Mouse (Mus musculus) Patski (cell line): ENCODE measurements around the gene Arhgap42. TPM values are rescaled to one million over a fixed set of nuclear protein-coding genes. Genes with fewer than 3 reads are reported as not detected.

Experiments used
- ATAC-seq: fragments of 100-300 bp; one replicate; pipeline ENCODE4 v1.8.0; 2021
- CTCF ChIA-PET: fragments of 350-600 bp; sonication (Branson Sonifier 250); formaldehyde crosslinking; loops from one replicate; lab custom pipeline; 2022; ENCODE audit warnings: inconsistent platforms; lab: Charles Lee
- POLR2A ChIA-PET: fragments of 350-600 bp; sonication (Branson Sonifier 250); formaldehyde crosslinking; loops from one replicate; lab custom pipeline; 2022; ENCODE audit warnings: antibody characterized with exemption, inconsistent platforms; lab: Charles Lee
- DNase-seq: peaks from one replicate; pipeline ENCODE4 v3.0.0-alpha.2; 2011; ENCODE audit warnings: low read depth, low spot score
- H3K27me3 ChIP-seq: fragments of 371-371 bp; one replicate; pipeline ENCODE4 v1.5.1; 2021
- CTCF ChIP-seq: fragments of 100-300 bp; IDR thresholded peaks from one replicate; pipeline ENCODE4 v1.5.1; 2021
- in situ Hi-C: fragments of 300-500 bp; cut with MboI; formaldehyde crosslinking; loops from 3 replicates; pipeline ENCODE4 v1.11.1; 2018; ENCODE audit warnings: low pct_unique_long_range_greater_than_20kb, mixed read lengths
- polyA plus RNA-seq: library from polyadenylated mRNA; unstranded; gene quantifications from one replicate; pipeline ENCODE4 v1.2.3, GENCODE M21; 2021

The Arhgap42 gene
- polyA plus RNA-seq, 1 experiment from 2014 or later, result 39.3 TPM

- ATAC-seq (peak; percentile 79), DNase-seq (no peak)
- in situ Hi-C loops, result no loop called here
- no peak for TF ChIP-seq CTCF
- ChIA-PET POLR2A (interaction anchor here (0.5 kb wide), 1 partner anchor 98 kb away, joined by 3 read pairs; no protein-coding TSS in a partner anchor), CTCF (interaction anchor here (0.7 to 2.2 kb wide), 7 partner anchors 9 to 190 kb away, joined by 3 to 5 read pairs (median 3); no protein-coding TSS in a partner anchor)
- H3K27me3 ChIP-seq, result no peaks in the 10 kb centered on the region
Observed at GRCm38 (mm10) chr9:9241202-9241795, 2.4 kb upstream of the Arhgap42 start.

GRCm38 (mm10) chr9:9237511-9237910, 1.4 kb downstream of the Arhgap42 start:
- in situ Hi-C loops, result loop anchor here (5.0 kb wide), 1 partner anchor 135 kb away; no protein-coding TSS in a partner anchor
- ATAC-seq (no peak), DNase-seq (no peak)
- ChIA-PET POLR2A (interaction anchor here (1.8 kb wide), 1 partner anchor 9 kb away, joined by 6 read pairs; no protein-coding TSS in a partner anchor), CTCF (interaction anchor here (1.0 to 2.2 kb wide), 11 partner anchors 9 to 210 kb away, joined by 3 to 12 read pairs (median 4); no protein-coding TSS in a partner anchor)
- no peak for TF ChIP-seq CTCF
- no peaks in the 10 kb centered on the region for H3K27me3 ChIP-seq

GRCm38 (mm10) chr9:9229662-9230061, 9.2 kb downstream of the Arhgap42 start:
- ChIA-PET CTCF (interaction anchor here (1.2 to 3.5 kb wide), 5 partner anchors 9 to 182 kb away, joined by 3 to 12 read pairs (median 4); partner anchors contain the start of gene Arhgap42), POLR2A (no interaction called here)
- no peak for TF ChIP-seq CTCF
- in situ Hi-C loops, result no loop called here
- no peaks in the 10 kb centered on the region for H3K27me3 ChIP-seq
- ATAC-seq, result peak; percentile 77
- DNase-seq, result no peak

- ATAC-seq, result no peak
- no peak for DNase-seq
- H3K27me3 ChIP-seq, result no peaks in the 10 kb centered on the region
- TF ChIP-seq CTCF, result no peak
- CTCF ChIA-PET, result no interaction called here
- in situ Hi-C loops, result no loop called here
- POLR2A ChIA-PET, result no interaction called here
Observed at GRCm38 (mm10) chr9:9224837-9225236, 14.1 kb downstream of the Arhgap42 start.

- POLR2A ChIA-PET, result no interaction called here
- in situ Hi-C loops, result no loop called here
- no peak for TF ChIP-seq CTCF
- no peaks in the 10 kb centered on the region for H3K27me3 ChIP-seq
- CTCF ChIA-PET, result interaction anchor here (1.0 to 1.8 kb wide), 2 partner anchors 15 to 173 kb away, joined by 4 to 5 read pairs; partner anchors contain the start of gene Arhgap42
- ATAC-seq (no peak), DNase-seq (no peak)
Observed at GRCm38 (mm10) chr9:9223384-9223783, 15.5 kb downstream of the Arhgap42 start.

- in situ Hi-C loops, result no loop called here
- no peak for ATAC-seq
- ChIA-PET CTCF (interaction anchor here (1.8 kb wide), 1 partner anchor 172 kb away, joined by 4 read pairs; no protein-coding TSS in a partner anchor), POLR2A (no interaction called here)
- TF ChIP-seq CTCF, result no peak
- DNase-seq, result no peak
- H3K27me3 ChIP-seq, result no peaks in the 10 kb centered on the region
Observed at GRCm38 (mm10) chr9:9221950-9222486, 16.9 kb downstream of the Arhgap42 start.

GRCm38 (mm10) chr9:9221185-9221584, 17.7 kb downstream of the Arhgap42 start:
- no peak for TF ChIP-seq CTCF
- in situ Hi-C loops, result no loop called here
- DNase-seq, result no peak
- CTCF ChIA-PET, result no interaction called here
- no peak for ATAC-seq
- H3K27me3 ChIP-seq, result no peaks in the 10 kb centered on the region
- POLR2A ChIA-PET, result no interaction called here

- CTCF ChIA-PET, result interaction anchor here (1.0 to 1.3 kb wide), 3 partner anchors 12 to 99 kb away, joined by 3 read pairs; no protein-coding TSS in a partner anchor
- POLR2A ChIA-PET, result no interaction called here
- in situ Hi-C loops, result no loop called here
- no peak for DNase-seq
- no peak for ATAC-seq
- no peaks in the 10 kb centered on the region for H3K27me3 ChIP-seq
- TF ChIP-seq CTCF, result no peak
Observed at GRCm38 (mm10) chr9:9218301-9218700, 20.6 kb downstream of the Arhgap42 start.

- in situ Hi-C loops, result no loop called here
- CTCF ChIA-PET, result no interaction called here
- TF ChIP-seq CTCF, result no peak
- POLR2A ChIA-PET, result no interaction called here
- ATAC-seq (no peak), DNase-seq (no peak)
- no peaks in the 10 kb centered on the region for H3K27me3 ChIP-seq
Observed at GRCm38 (mm10) chr9:9214849-9215248, 24.1 kb downstream of the Arhgap42 start.

- TF ChIP-seq CTCF, result peak; percentile 16
- ATAC-seq (no peak), DNase-seq (no peak)
- POLR2A ChIA-PET, result no interaction called here
- in situ Hi-C loops, result no loop called here
- no peaks in the 10 kb centered on the region for H3K27me3 ChIP-seq
- CTCF ChIA-PET, result no interaction called here
Observed at GRCm38 (mm10) chr9:9214296-9214695, 24.6 kb downstream of the Arhgap42 start.
